In the genomic region with DNA sequence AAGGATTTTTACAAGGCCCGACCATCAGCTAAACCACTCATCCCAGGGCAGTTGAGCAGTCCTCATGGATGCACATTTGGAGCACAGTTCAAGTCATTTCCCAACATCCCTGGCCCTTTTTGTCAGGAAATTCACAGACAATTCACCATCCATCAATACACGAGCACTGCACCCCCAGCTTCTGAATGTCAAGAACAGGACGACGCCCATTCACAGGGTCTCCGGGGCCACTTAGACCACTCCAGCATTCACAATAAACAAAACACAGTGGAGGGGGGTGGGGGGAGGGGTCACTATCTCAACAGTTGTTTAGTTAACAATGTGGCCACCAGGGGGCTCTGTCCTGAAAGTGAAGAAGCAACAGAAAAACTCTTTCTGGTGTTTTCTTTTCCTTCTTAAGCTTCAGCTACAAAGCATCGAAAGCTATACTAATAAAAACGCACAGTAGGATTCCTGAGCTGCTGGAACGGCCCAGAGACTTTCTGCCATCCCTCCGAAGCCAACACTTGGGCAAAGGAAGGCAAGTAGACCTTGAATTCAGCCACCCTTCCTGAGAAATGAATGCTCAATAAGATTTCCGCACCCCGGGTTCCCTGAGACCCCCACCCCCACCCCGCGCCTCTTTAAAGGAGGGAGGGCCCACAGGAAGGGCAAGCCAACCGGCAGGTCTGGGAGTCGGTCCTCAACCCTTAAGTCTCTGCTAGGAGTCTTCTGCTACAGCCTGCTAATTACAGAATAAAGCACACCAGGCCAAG, we compare ENCODE assay signal across 1 mouse cellular context.
TF ChIP-seq lines count a peak whose summit lies in the region.

No protein-coding gene starts in this region.

TF ChIP-seq in CH12.LX, 34 proteins besides CTCF, POLR2A, EP300 and RAD21 (continued from another document):
- peak; percentile 58; the same call in 1 of the 2 replicates for TF ChIP-seq MXI1 (IDR thresholded peaks at IDR 0.05; ENCODE audit: low read depth, low read length)
- TF ChIP-seq ELF1 (IDR thresholded peaks at IDR 0.05; ENCODE audit: low read depth, low read length), result peak; percentile 18; the same call in 1 of the 2 replicates
- 0 out of 2 replicates have a peak, but pooled peaks have one; percentile 28 for TF ChIP-seq MEF2A (IDR thresholded peaks at IDR 0.05; ENCODE audit: borderline replicate concordance, low read depth, low read length)
- peak; percentile 83; the same call in 1 of the 2 replicates for TF ChIP-seq MAZ (IDR thresholded peaks at IDR 0.05; ENCODE audit: low read depth, low read length)
- peak; percentile 71 for TF ChIP-seq MYC (IDR thresholded peaks at IDR 0.05; ENCODE audit: low read depth, low read length)
- TF ChIP-seq ZC3H11A (IDR thresholded peaks at IDR 0.05; ENCODE audit: low read depth, low read length), result peak; percentile 3; the same call in 1 of the 2 replicates
- TF ChIP-seq CHD1 (IDR thresholded peaks at IDR 0.05; ENCODE audit: low read depth, low read length), result no peak
